Mouse (Mus musculus): ENCODE measurements around the gene Pbx2. TPM values are rescaled to one million over a fixed set of nuclear protein-coding genes. Genes with fewer than 3 reads are reported as not detected.

The Pbx2 gene
- total and polyA plus RNA-seq, 3 experiments, result 25.1 to 138 (median 35.8) TPM

GRCm38 (mm10) chr17:34611050-34611449 is 20.0 kb downstream of the Pbx2 start:
- ATAC-seq (ENCODE audit: extremely low read depth, insufficient number of reproducible peaks, low FRiP score, poor library complexity, severe bottlenecking) (no peak), DNase-seq (ENCODE audit: low spot score) (no peak)
- Histone ChIP-seq H3K27me3 (ENCODE audit: insufficient read depth, low read length) (no peaks in the 10 kb centered on the region), H3K4me1 (ENCODE audit: insufficient read depth, low read depth, low read length) (peaks cover 99% of the 10 kb centered on the region), H3K4me3 (ENCODE audit: low read depth, low read length) (peak overlapping the region; percentile 6; the same call in 1 of the 2 replicates), H3K9me3 (replicated peaks) (no peaks in the 10 kb centered on the region), H3K36me3 (replicated peaks) (peaks cover 91% of the 10 kb centered on the region)
- TF ChIP-seq GATA2 (IDR thresholded peaks at IDR 0.05; ENCODE audit: borderline replicate concordance, low read depth, low read length) (no peak), TAL1 (conservative IDR thresholded peaks at IDR 0.05; ENCODE audit: low read depth, low read length) (no peak), POLR2AphosphoS5 (IDR thresholded peaks at IDR 0.05; ENCODE audit: insufficient replicate concordance, low read depth, low read length) (no peak), GATA1 (IDR thresholded peaks at IDR 0.05; ENCODE audit: borderline replicate concordance, low read length) (no peak), CTCF (IDR thresholded peaks at IDR 0.05; ENCODE audit: low read depth, low read length) (no peak)

- Histone ChIP-seq H3K9me3 (replicated peaks) (no peaks in the 10 kb centered on the region), H3K36me3 (replicated peaks) (peaks cover 92% of the 10 kb centered on the region), H3K4me3 (ENCODE audit: low read depth, low read length) (peak overlapping the region; percentile 62; the same call in 1 of the 2 replicates), H3K27me3 (ENCODE audit: insufficient read depth, low read length) (no peaks in the 10 kb centered on the region), H3K4me1 (ENCODE audit: insufficient read depth, low read depth, low read length) (peaks cover 83% of the 10 kb centered on the region)
- TF ChIP-seq TAL1 (conservative IDR thresholded peaks at IDR 0.05; ENCODE audit: low read depth, low read length), result peak; percentile 94
- TF ChIP-seq GATA1 (IDR thresholded peaks at IDR 0.05; ENCODE audit: borderline replicate concordance, low read length), result no peak
- TF ChIP-seq CTCF (IDR thresholded peaks at IDR 0.05; ENCODE audit: low read depth, low read length), result no peak
- ATAC-seq (ENCODE audit: extremely low read depth, insufficient number of reproducible peaks, low FRiP score, poor library complexity, severe bottlenecking), result peak; percentile 19; the same call in 1 of the 2 replicates
- DNase-seq (ENCODE audit: low spot score), result peak; percentile 48
Measured at GRCm38 (mm10) chr17:34613054-34613645, 22.1 kb downstream of the Pbx2 start.

GRCm38 (mm10) chr17:34613830-34614229 is 22.8 kb downstream of the Pbx2 start:
- no peak for ATAC-seq (ENCODE audit: extremely low read depth, insufficient number of reproducible peaks, low FRiP score, poor library complexity, severe bottlenecking)
- H3K4me3 ChIP-seq (ENCODE audit: low read depth, low read length), result peak overlapping the region; percentile 61; the same call in 1 of the 2 replicates
- no peaks in the 10 kb centered on the region for H3K27me3 ChIP-seq (ENCODE audit: insufficient read depth, low read length)
- H3K9me3 ChIP-seq (replicated peaks), result no peaks in the 10 kb centered on the region
- DNase-seq (ENCODE audit: low spot score), result no peak
- no peak for TF ChIP-seq GATA1 (IDR thresholded peaks at IDR 0.05; ENCODE audit: borderline replicate concordance, low read length)
- no peak for TF ChIP-seq CTCF (IDR thresholded peaks at IDR 0.05; ENCODE audit: low read depth, low read length)
- peaks cover 78% of the 10 kb centered on the region for H3K4me1 ChIP-seq (ENCODE audit: insufficient read depth, low read depth, low read length)
- peaks cover 85% of the 10 kb centered on the region for H3K36me3 ChIP-seq (replicated peaks)

GRCm38 (mm10) chr17:34615871-34616270 is 24.8 kb downstream of the Pbx2 start, which contains the start of gene Egfl8:
TSS of gene Egfl8 (minus strand) at chr17:34615971.
- H3K36me3 ChIP-seq (replicated peaks), result peaks cover 71% of the 10 kb centered on the region
- H3K9me3 ChIP-seq (replicated peaks), result no peaks in the 10 kb centered on the region
- no peak for TF ChIP-seq TAL1 (conservative IDR thresholded peaks at IDR 0.05; ENCODE audit: low read depth, low read length)
- no peak for TF ChIP-seq GATA1 (IDR thresholded peaks at IDR 0.05; ENCODE audit: borderline replicate concordance, low read length)
- TF ChIP-seq CTCF (IDR thresholded peaks at IDR 0.05; ENCODE audit: low read depth, low read length), result no peak
- TF ChIP-seq POLR2AphosphoS5 (IDR thresholded peaks at IDR 0.05; ENCODE audit: insufficient replicate concordance, low read depth, low read length), result no peak
- no peak for TF ChIP-seq GATA2 (IDR thresholded peaks at IDR 0.05; ENCODE audit: borderline replicate concordance, low read depth, low read length)
- peaks cover 62% of the 10 kb centered on the region for H3K4me1 ChIP-seq (ENCODE audit: insufficient read depth, low read depth, low read length)
- no peak for ATAC-seq (ENCODE audit: extremely low read depth, insufficient number of reproducible peaks, low FRiP score, poor library complexity, severe bottlenecking)
- H3K4me3 ChIP-seq (ENCODE audit: low read depth, low read length), result no peak within 1 kb of the TSS
- peaks cover 3% of the 10 kb centered on the region; the same call in 1 of the 2 replicates for H3K27me3 ChIP-seq (ENCODE audit: insufficient read depth, low read length)
- no peak for DNase-seq (ENCODE audit: low spot score)

GRCm38 (mm10) chr17:34618999-34619398 is 27.9 kb downstream of the Pbx2 start:
- H3K9me3 ChIP-seq (replicated peaks), result no peaks in the 10 kb centered on the region
- H3K4me3 ChIP-seq (ENCODE audit: low read depth, low read length), result no peak overlapping the region
- H3K27me3 ChIP-seq (ENCODE audit: insufficient read depth, low read length), result peaks cover 5% of the 10 kb centered on the region; the same call in 1 of the 2 replicates
- TF ChIP-seq GATA1 (IDR thresholded peaks at IDR 0.05; ENCODE audit: borderline replicate concordance, low read length) (no peak), CTCF (IDR thresholded peaks at IDR 0.05; ENCODE audit: low read depth, low read length) (peak; percentile 95)
- ATAC-seq (ENCODE audit: extremely low read depth, insufficient number of reproducible peaks, low FRiP score, poor library complexity, severe bottlenecking) (no peak), DNase-seq (ENCODE audit: low spot score) (no peak)
- peaks cover 38% of the 10 kb centered on the region for H3K4me1 ChIP-seq (ENCODE audit: insufficient read depth, low read depth, low read length)
- peaks cover 58% of the 10 kb centered on the region for H3K36me3 ChIP-seq (replicated peaks)

GRCm38 (mm10) chr17:34621006-34621405 is 29.9 kb downstream of the Pbx2 start:
- Histone ChIP-seq H3K4me3 (ENCODE audit: low read depth, low read length) (no peak overlapping the region), H3K9me3 (replicated peaks) (no peaks in the 10 kb centered on the region), H3K27me3 (ENCODE audit: insufficient read depth, low read length) (peaks cover 9% of the 10 kb centered on the region), H3K4me1 (ENCODE audit: insufficient read depth, low read depth, low read length) (peaks cover 21% of the 10 kb centered on the region), H3K36me3 (replicated peaks) (peaks cover 43% of the 10 kb centered on the region)
- ATAC-seq (ENCODE audit: extremely low read depth, insufficient number of reproducible peaks, low FRiP score, poor library complexity, severe bottlenecking), result no peak
- no peak for DNase-seq (ENCODE audit: low spot score)
- TF ChIP-seq TAL1 (conservative IDR thresholded peaks at IDR 0.05; ENCODE audit: low read depth, low read length) (no peak), GATA1 (IDR thresholded peaks at IDR 0.05; ENCODE audit: borderline replicate concordance, low read length) (no peak), POLR2AphosphoS5 (IDR thresholded peaks at IDR 0.05; ENCODE audit: insufficient replicate concordance, low read depth, low read length) (no peak), GATA2 (IDR thresholded peaks at IDR 0.05; ENCODE audit: borderline replicate concordance, low read depth, low read length) (no peak), CTCF (IDR thresholded peaks at IDR 0.05; ENCODE audit: low read depth, low read length) (no peak)
